Mouse (Mus musculus): Measurements from ENCODE around the gene Vav2.

Gene Vav2

DNA sequence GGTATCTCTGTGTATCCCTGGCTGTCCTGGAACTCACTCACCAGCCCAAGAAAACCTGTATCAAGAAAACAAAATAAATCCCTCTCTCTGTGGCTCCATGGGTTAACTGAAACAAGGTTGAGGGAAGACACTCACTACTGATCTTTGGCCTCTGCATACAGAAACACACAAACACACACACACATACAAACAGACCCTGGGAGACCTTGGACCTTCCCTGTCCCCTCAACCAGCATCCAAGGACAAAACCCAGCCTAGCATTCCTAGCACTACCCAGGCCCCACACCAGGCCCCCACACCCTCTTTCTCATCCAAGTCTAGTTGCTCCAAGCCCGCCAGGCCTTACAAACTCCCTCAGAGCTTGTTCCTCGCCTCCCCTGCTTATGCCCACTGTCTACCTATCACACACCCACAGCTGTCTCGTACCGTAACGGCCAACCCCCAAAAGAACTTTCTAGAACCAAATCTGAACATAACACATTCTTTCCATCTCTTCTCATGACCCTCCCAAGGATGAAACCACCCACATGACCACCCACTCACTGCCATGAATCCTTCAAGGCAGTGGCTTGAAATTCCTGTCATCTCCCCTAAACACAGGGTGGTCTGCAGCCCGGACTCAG lies 16.2 kb downstream of the Vav2 start:
- no peak for DNase-seq (ENCODE audit: low spot score in 2 of 2)

DNA sequence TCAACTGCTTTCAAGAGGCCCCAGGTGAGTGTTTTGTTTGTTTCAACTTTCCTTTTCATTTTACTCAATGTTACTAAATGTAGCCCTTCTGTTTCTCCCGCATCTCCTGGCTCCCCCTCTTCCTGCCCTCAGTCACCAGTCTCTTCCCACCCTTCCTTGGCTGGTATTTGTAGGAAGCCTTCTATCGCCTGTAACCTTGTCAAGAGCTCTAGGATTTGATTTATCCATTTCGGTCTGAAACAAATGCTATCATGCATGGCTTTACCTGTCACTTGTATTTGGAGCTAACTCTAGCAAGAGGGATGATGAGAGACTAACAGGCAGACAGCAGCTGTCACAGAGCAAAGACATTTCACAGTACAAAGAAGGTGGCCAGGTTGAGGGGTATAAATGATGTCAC lies 18.6 kb downstream of the Vav2 start:
- no peak for DNase-seq (ENCODE audit: low spot score in 2 of 2)

DNA sequence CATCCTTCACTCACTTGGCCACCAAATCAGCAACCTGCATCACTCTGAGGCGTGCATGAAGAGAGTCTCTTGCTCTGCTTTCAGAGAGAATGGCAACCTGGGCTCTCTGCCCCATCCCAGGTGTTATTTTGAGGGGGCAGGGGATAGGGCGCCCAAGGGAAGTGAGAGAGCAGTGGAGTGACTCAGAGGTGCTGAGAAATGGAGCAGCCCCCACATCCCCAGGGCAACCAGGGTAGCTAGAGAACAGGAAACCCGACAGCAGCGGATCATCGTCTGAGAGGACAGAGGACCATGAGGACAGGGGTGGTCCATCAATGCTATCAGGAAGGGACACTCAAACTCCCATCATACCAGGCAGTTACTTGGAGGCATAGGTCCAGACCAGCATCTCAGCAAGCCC lies 19.9 kb downstream of the Vav2 start:
- DNase-seq (ENCODE audit: low spot score in 2 of 2), result no peak

DNA sequence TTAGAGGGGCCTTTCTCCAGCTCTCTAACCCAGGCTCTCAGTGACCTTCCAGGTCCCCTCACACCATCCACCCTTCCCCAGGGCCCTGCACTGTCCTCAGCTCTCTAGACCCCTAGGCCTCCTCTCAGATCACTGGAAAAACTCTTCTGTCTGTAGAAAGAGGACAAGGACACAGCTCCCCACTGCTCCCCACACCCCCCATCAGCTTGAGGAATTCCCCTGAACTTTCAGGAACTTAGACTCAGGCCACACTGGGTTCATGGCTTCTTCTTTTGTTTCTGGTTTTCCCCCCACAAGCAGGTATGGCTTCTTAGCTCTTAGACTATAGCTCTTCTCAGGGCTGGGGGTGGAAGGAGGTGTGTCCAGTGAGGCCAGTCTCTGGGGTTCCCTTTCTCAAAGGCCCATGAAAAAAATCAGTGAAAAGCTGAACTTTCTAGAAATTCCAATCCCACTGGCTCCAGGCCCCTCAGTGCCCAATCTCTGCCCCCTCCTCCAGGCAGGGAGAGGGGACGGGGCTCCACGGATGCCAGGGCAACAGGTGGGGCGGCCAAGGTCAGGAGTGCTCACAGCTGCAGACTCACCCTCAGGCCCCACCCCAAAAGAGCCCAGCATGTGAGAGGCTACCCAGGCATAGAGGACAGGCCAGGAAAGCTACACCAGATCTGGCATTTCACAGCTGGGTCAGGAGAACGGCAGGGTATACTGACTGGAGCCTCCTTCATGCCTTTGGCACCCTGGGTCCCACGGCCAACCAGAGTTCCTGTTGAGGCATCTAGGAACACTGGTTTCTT lies 21.5 kb downstream of the Vav2 start:
- DNase-seq (ENCODE audit: low spot score in 2 of 2), result no peak

DNA sequence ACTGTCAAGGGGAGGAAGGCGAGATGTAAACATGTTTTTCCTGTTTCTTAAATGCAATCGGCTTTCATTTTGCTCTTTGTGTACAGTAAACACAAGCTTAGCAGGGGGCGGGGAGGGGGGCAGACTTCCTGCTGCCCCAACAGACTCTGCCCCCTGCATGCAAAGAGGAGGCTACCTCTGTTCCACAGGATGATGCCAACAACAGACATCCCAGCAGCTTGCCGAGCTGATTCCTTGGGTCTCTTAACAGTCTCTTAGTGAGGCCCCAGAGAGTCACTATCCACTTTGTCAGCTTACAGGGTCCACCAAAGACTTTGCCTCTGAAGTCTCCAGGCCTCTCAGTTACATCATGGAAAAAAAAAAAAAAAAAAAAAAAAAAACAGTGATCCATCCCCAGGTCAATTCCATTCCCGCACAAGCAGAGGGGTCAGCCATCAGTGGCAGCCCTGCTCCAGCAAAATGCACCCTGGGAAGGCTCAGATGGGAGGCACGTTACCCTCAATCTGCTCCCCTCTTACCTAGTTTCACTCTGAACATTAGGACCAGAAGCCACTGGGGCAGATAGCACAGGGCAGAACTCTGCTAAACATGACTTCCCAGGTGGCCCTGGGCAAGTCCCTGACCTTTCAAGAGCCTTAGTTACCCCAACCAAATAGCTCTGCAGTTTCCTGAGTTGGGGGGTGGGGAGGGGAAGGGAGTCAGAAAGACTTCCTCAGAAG lies 22.3 kb downstream of the Vav2 start:
- no peak for DNase-seq (ENCODE audit: low spot score in 2 of 2)

DNA sequence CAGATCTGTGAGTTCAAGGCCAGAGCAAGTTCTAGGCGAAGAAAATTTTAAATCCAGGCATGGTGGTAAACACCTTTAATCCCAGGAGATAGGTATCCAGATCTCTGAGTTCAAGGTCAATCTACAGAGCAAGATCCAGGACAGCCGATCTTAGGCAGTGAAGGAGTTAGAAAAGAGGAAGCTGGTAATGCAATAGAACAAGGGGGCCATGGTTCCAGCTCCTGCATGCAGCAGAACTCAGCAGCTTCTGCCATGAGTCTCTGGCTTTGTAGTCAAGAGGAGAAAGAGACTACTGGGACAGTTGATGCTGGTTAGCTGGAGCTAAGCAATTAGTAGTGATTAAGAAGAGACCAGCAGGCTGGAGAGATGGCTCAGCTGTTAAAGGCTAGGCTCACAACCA lies 25.3 kb downstream of the Vav2 start:
- DNase-seq (ENCODE audit: low spot score in 2 of 2), result no peak

DNA sequence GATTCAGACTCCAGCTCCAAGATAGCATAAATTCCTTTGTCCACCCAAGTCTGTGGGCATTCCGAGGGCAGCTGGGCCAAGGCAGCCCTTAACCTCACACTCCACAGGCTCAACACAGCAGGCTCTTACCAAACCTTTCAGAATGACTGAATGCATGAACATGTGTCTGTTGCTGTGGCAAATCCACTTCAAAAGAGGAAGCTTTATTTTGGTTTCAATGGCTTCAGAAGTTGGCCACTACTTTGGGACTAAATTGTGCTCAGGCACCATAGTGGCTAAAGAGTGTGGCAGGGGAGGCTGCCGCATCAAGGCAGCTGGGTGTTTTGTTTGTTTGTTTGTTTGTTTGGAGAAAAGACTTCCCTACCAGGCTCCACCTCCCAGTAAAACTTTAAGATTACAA lies 26.8 kb downstream of the Vav2 start:
- DNase-seq (ENCODE audit: low spot score in 2 of 2), result no peak

DNA sequence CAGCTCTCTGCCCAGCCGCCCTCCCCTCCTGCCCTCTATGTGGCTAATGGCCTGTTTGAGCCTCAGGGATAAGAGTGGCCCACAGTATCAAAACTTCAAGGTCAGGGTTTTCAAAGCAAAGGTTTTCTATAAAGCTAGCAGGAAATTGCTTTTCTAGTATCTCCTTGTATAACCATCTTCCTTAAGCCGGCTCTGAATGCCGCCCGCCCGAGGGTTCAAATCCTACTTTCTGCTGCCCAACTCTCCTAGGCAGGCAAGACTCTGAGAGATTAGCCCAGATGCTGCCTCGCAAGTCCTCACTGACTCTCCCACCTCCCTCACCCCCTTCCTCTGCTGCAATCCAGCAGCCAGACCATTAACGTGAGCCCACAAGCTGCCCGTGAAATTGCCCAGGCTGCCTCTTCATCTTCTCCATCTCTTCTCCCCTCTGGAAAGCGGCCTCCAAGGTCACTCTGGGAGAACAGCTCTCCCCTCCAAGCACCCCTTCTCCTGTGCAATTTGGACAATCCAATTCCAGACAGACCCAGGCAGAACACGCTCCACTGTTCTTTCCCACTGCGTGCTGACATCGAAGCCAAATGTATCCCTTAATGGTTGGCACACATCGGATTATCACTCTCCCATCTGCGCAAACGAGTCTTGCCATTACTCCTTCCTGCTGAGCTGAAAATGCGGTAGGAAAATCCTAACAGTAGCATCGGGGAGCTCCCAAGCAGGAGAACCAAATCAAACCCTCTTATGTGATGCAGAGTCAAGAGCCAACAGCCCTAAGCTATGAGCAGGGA lies 30.0 kb downstream of the Vav2 start:
- no peak for DNase-seq (ENCODE audit: low spot score in 2 of 2)

DNA sequence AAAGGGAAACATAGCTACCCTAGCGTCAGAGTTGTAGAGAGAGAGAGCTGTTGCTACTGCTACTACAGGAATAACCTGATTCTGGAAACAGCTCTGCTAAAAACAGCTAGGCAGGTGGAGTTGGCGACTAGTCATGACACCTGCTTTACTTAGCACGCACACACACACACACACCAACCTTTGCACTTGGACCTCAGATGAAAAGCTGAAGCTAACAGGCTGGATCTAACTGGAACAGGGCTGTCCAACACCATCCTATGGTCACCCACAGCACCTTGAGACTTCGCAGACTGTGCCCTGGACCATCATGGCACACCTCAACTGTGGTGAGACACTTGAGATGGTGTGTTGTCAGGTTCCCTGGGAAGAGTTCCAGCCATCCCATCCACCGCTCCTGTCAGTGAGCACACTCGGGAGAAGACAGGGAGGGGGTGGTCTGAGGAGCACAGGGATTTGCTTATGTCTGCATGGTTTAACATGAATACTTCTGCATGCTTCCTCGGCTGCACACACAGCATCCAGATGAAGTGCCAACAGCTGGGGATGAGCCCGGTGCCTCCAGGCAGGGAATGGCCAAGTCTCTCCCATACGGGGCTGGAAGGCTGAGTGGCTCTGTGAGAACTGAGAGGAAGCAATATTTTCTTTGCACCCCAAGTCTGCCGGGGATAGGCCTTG lies 32.5 kb downstream of the Vav2 start:
- DNase-seq (ENCODE audit: low spot score in 2 of 2), result no peak

DNA sequence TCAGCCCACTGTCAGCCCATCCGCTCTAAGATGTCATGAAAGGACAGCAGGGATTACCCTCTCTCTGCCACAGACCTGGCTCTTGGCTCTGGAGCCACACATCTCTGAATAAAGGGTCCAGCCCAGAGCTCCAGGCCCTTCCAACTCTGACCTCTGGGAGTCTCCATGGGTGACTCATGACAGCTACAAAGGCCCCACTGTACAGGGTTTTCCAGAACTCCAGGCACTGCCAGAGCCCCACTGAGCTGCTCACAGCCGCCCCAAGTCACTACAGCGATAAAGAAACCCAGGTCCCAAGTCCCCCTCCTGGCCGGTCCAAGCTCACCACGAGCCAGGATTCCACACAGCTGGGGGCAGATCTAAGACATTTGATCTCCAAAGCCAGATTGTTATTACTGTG lies 34.6 kb downstream of the Vav2 start:
- no peak for DNase-seq (ENCODE audit: low spot score in 2 of 2)

DNA sequence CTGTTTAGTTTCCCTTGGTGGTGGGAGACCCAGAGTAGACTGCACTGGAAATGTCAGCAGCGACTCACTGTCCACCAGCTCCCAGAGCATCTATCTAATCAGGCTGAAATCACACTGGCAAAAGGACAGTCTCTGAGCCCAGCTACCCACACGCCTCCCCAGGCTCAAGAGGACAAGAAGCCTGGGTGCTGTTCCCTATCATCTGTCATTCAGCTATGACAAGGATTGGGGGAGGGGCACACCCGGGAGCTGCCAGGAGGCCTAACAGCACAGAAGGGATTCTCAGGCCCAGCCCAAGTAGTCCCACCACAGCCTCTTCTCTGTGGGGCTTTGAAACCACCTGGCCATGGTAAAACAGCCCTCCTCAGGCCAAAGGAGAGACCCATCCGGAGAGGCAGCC lies 36.1 kb downstream of the Vav2 start:
- DNase-seq (ENCODE audit: low spot score in 2 of 2), result no peak

DNA sequence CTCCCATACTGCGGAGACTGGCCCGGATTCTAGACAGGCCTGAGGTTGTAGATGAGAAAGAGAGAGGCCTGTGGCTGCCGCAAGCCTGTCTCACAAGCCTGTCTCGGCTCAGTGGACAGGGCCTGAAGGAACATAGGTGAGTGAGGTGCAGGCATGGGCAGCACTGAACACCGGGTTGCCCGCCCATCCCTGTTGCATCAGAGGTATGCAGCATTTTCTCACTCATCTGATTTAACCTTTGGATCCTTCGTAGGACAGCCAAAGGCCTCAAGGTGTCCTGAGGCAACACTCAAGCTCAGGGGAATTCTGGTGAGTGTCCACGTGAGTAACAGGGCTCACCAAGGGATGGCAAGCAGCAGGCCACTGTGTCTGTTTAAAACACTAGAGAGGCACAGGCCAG lies 36.5 kb downstream of the Vav2 start:
- DNase-seq (ENCODE audit: low spot score in 2 of 2), result no peak

DNA sequence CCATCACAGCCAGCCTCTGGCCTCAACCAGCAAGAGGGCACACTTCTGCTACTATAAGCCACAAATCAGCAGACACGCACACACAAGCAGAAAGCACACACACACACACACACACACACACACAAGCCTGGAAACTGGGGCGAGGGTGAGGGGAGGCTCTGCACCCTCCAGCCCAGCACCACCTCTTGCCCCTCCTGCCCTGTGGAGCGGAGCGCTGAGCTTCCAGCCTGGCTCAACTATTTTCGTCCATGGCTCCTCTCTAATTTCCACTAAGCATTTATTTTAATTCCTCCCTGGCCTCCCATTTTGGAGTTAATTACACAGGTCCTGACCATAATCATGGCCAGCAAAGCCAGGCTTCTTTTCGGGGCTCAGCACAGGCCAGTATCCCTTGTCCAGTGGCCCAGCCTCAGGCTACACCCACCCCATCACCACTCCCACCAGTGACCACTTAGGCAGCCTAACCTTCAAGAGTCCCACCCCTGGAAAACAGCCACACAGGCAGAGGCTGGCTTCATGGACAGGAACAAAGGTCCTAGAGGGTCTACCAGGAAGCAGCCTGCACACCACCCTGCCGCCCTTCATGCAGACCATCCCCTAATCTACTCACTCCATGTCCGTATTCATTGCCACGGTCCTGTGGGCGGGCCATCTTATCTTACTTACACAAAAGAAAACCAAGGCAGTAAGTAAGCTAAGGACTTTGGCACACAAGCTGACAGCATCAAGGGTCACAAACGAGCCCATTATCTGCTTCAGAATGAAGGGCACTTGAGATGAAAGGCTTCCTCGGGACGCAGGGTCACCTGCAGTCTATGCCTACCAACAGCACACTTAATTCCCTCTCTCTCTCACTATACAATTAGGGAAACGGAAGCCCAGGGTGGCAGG lies 37.3 kb downstream of the Vav2 start:
- DNase-seq (ENCODE audit: low spot score in 2 of 2), result no peak

DNA sequence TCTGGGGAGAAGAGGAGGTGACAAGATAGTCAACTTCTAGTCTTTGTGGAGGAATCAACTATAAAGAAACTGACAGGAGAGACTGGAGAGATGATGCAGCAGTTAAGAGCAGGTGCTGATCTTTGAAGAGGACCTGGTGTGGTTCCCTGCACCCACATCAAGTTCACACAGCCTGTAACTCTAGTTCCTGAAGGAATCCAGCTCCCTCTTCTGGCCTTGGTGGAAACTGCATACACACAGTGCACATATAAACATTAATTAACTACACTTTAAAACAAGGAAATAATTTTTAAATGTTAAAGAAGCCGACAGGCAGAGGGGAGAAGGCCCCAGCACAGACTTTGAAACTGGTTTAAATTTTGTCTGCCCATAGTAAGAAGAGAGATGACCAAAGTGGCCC lies 39.6 kb downstream of the Vav2 start:
- no peak for DNase-seq (ENCODE audit: low spot score in 2 of 2)

DNA sequence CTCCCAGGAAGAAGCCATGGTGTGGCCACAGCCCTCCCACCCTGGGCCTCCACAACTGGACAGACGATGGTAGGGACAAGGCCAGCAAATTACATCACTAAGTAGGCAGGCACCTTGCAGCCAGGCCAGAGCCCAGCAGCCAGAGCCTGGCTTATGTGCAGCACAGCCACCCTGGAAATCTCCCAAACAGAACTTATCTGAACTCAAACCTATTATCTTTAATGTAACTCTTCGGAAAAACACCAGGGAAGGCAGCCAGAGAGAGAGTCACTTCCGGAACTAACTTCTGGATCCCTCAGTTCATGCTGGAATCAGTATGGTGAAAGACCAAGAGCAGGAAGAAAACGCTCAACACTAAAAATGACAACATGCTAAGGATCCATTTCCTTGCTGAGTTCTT lies 45.1 kb downstream of the Vav2 start:
- DNase-seq (ENCODE audit: low spot score in 2 of 2), result no peak

DNA sequence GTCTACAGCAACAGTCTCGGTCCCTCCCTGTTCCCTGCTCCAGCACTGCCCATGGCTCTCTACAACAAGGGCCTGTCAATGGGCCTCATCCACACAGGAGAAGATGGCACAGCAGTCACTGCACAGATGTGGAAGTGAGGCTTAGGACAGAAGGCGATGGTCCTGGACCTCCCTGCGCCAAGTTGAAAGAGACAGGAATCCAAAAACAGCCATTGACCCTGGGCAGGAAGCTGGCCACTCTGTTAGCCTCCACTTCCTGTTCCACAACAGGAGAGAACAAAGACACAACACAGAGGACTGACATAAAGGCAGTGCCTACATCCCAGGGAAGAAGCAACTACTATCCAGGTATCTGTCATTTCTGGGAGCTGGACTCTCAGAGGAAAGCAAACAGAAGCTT lies 45.6 kb downstream of the Vav2 start:
- no peak for DNase-seq (ENCODE audit: low spot score in 2 of 2)

DNA sequence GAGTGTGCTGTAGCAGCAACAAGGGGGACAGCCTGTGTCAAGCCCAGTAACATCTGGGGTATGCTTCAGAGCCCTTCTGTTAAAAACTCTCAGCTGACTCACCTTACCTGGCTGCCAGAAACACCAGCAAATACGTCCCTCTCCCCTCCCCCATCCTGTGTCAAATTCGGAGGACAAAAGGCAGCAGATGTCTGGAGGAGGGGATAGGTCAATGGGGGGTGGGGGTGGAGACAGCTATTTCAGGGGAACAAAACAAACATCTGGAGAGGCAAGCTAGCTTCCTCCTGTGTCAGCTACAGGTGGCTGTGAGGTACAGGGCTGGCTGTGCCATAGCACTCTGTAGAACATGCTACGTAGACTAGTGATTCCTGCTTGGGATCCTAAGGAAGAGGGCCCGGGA lies 49.0 kb downstream of the Vav2 start:
- DNase-seq (ENCODE audit: low spot score in 2 of 2), result no peak

DNA sequence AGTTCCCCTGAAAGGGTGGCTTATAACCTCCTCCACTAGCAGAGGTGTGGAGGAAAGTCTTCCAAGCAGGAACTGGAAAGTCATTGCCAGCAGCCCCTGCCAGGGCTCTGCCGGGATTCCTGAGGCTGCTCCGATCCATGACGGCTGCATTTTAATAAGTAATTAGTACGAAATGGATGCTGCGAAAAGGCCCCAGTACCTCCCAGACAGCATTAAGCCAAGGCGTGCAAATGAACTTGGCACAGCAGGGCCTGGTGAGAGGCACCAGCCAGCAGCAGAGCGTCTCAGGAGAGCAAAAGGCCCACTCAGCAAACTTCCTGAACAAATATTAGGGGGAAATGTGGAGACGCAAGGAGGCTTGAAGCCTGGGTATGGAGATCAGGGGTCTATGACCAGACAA lies 49.7 kb downstream of the Vav2 start:
- DNase-seq (ENCODE audit: low spot score in 2 of 2), result no peak

DNA sequence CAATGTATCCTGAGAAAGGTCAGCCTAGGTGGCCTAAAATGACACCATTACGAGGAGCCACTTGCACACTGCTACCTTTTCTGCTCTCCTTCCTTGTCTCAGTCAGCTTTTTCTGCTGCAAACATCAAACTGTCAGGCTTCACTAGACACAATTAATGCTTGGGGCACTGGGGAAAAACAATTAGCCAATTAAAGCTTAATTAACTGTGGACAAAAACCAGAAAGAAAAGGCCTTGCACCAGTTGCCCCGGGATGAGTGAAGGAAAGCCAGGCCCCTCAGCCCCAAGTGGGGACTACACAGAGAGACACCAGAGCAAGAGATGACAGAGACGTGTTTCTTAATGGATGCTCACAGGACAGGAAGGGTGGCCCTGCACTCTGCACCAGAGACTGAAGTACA lies 51.7 kb downstream of the Vav2 start:
- DNase-seq (ENCODE audit: low spot score in 2 of 2), result no peak

DNA sequence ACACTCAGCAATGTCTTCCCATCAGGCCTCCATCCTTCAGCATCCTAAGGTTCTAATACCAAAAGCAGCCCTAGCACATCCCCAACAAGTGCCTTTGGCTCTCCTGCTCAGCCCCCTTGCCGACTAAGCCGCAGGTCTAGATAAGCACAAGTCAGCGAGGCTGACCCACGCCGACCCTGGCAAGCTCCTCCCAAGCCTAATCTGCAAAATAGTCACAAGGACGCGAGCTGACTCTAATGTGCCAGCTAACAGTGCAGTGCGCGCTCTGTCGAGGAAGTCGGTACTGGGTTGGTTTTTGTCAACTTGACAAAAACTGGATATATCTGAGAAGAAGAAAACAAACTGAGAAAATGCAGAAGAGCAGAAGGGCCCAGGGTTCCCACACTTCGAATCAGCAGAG lies 53.5 kb downstream of the Vav2 start:
- no peak for DNase-seq (ENCODE audit: low spot score in 2 of 2)

DNA sequence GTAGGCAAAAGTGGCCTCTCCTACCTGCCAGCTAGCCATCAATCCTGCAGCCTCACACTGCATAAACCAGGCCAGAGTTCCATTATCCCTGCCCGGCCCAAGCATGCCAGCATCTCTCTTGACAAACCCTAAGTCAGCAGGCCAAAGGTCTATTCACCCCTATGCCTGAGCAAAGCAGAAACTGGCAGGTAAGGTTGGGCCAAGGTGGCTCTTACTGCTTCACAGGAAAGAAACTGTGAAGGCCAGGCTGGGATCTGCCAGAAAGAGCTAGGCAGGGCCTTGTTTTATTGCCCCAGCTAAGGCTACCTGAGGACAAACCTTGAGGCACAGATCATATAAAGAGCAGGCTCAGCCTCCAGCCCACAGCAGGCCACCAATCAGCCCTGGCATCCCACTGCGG lies 55.4 kb downstream of the Vav2 start:
- DNase-seq (ENCODE audit: low spot score in 2 of 2), result no peak

Data from frontal cortex, postnatal 25 days (tissue).